11 mouse cellular contexts compared by ENCODE assay signal in genomic region chr5:103210018-103210417, GRCm38 (mm10). TPM values are rescaled to one million over a fixed set of nuclear protein-coding genes. Genes with fewer than 3 reads are reported as not detected.
DNase-seq lines count a peak whose midpoint lies in the region; ATAC-seq and TF ChIP-seq lines count a peak whose summit lies in the region.
"Had no signal": no experiment of that assay in that cellular context is flagged by ENCODE, and none has a peak within 500 bp of the region (broad histone marks: within the 10 kb centered on the region; RNA-seq: fewer than 3 reads in every experiment).

No protein-coding gene starts in this region.

- no peaks in the 10 kb centered on the region for H3K27me3 ChIP-seq in heart, embryonic 15.5 days
- no peaks in the 10 kb centered on the region for H3K27me3 ChIP-seq in midbrain, embryonic 13.5 days
- H3K27me3 ChIP-seq: embryonic facial prominence, embryonic 15.5 days; limb, embryonic 15.5 days had no signal

- peak; percentile 46 for DNase-seq in layer of hippocampus, adult 11-12 months (ENCODE audit: low spot score)
- DNase-seq in layer of hippocampus, adult 8-10 months (ENCODE audit: low spot score in 2 of 2): no peak
- DNase-seq in cerebellum, adult 9-10 months: peak; percentile 96
- DNase-seq in lung, adult 2 months: no peak
- no peak for DNase-seq in frontal cortex, postnatal 14 days (ENCODE audit: low spot score in 2 of 2)
- no peak for DNase-seq in adrenal gland, adult 2 months
- DNase-seq: kidney, adult 18-20 months had no signal

- H3K4me1 ChIP-seq in heart, embryonic 15.5 days (replicated peaks): peaks cover 7% of the 10 kb centered on the region
- peaks cover 40% of the 10 kb centered on the region for H3K4me1 ChIP-seq in midbrain, embryonic 13.5 days (replicated peaks)
- H3K4me1 ChIP-seq in lung, adult 2 months (ENCODE audit: control insufficient read depth, insufficient read depth, low read length): no peaks in the 10 kb centered on the region

- TF ChIP-seq POLR2A in lung, adult 2 months (IDR thresholded peaks at IDR 0.05; ENCODE audit: borderline replicate concordance, extremely low read depth, low read depth, low read length): no peak

- no peak overlapping the region for H3K9ac ChIP-seq in heart, embryonic 15.5 days
- H3K9ac ChIP-seq in midbrain, embryonic 13.5 days (replicated peaks): peak overlapping the region; percentile 77
- H3K9ac ChIP-seq: embryonic facial prominence, embryonic 15.5 days; limb, embryonic 15.5 days had no signal

- WGBS in heart, embryonic 15.5 days: 45% methylated on average over 3 of the region's 3 CpGs
- 32% methylated on average over 3 of the region's 3 CpGs for WGBS in midbrain, embryonic 13.5 days
- WGBS in lung, adult 2 months: 59% methylated on average over 3 of the region's 3 CpGs

- no peak overlapping the region for H3K4me3 ChIP-seq in heart, embryonic 15.5 days
- H3K4me3 ChIP-seq in midbrain, embryonic 13.5 days (replicated peaks): peak overlapping the region; percentile 57
- no peak overlapping the region for H3K4me3 ChIP-seq in lung, adult 2 months (replicated peaks; ENCODE audit: extremely low read depth, low read depth, low read length)

- TF ChIP-seq CTCF in lung, adult 2 months (IDR thresholded peaks at IDR 0.05; ENCODE audit: insufficient read depth, low read length): no peak

- H3K4me2 ChIP-seq in heart, embryonic 15.5 days: peak overlapping the region; percentile 39
- H3K4me2 ChIP-seq in midbrain, embryonic 13.5 days (replicated peaks): peak overlapping the region; percentile 71

- no peaks in the 10 kb centered on the region for H3K36me3 ChIP-seq in heart, embryonic 15.5 days
- peaks cover 6% of the 10 kb centered on the region; the same call in 1 of the 2 replicates for H3K36me3 ChIP-seq in midbrain, embryonic 13.5 days
- H3K36me3 ChIP-seq: embryonic facial prominence, embryonic 15.5 days; limb, embryonic 15.5 days had no signal

- no peaks in the 10 kb centered on the region for H3K9me3 ChIP-seq in heart, embryonic 15.5 days (replicated peaks)
- peaks cover 4% of the 10 kb centered on the region; the same call in 1 of the 2 replicates for H3K9me3 ChIP-seq in midbrain, embryonic 13.5 days
- H3K9me3 ChIP-seq: embryonic facial prominence, embryonic 15.5 days; limb, embryonic 15.5 days had no signal

- no peak for ATAC-seq in heart, embryonic 15.5 days (replicated peaks; ENCODE audit: insufficient number of reproducible peaks, insufficient read depth, low FRiP score, low read depth)
- no peak for ATAC-seq in midbrain, embryonic 13.5 days

- no peak overlapping the region for H3K27ac ChIP-seq in heart, embryonic 15.5 days
- peak overlapping the region; percentile 91 for H3K27ac ChIP-seq in midbrain, embryonic 13.5 days
- H3K27ac ChIP-seq: embryonic facial prominence, embryonic 15.5 days; limb, embryonic 15.5 days had no signal

RNA-seq across cellular contexts. Expression of gene Mapk10, which starts 1.1 kb away (rescaled TPM):
- total RNA-seq in layer of hippocampus, adult 8-10 months (2022): 100 to 1,000 TPM; 428 to 556 (median 477) TPM
- polyA plus RNA-seq in heart, embryonic 15.5 days (2015; fragmentation: Nextera tagmentation; extraction: Ambion mirVana): 2.0 and 2.6 TPM in 2 replicates
- 104 and 107 TPM in 2 replicates for polyA plus RNA-seq in midbrain, embryonic 13.5 days (2015; fragmentation: Nextera tagmentation; extraction: Ambion mirVana)
- polyA plus RNA-seq in lung, adult 2 months (2012; rRNA removed): 1.1 and 1.2 TPM in 2 replicates
- total RNA-seq in adrenal gland, adult 2 months (2021): 1 to 10 TPM; 7.2 to 7.4 TPM
- polyA plus RNA-seq in adrenal gland, adult 2 months (2012; rRNA removed): 0.99 and 1.1 TPM in 2 replicates

Comparison
In these comparisons a context has a peak if more than half of its experiments do, and no peak if none do; other contexts are left out.
1. DNase-seq: peak in layer of hippocampus, adult 11-12 months (single experiment) and cerebellum, adult 9-10 months (single experiment); none in layer of hippocampus, adult 8-10 months (0 of 2), lung, adult 2 months (single experiment), frontal cortex, postnatal 14 days (0 of 2) and adrenal gland, adult 2 months (single experiment).
2. RNA of gene Mapk10, which starts 1.1 kb away (polyA plus RNA-seq): 104 to 107 TPM in midbrain, embryonic 13.5 days; 2.0 to 2.6 TPM in heart, embryonic 15.5 days, 1.1 to 1.2 TPM in lung, adult 2 months and 0.99 to 1.1 TPM in adrenal gland, adult 2 months; every median in the first group is over 10 times any median in the second.